Mouse (Mus musculus): ENCODE data around the gene Nat9. TPM values are rescaled to one million over a fixed set of nuclear protein-coding genes. Genes with fewer than 3 reads are reported as not detected.

The Nat9 gene
- polyA plus RNA-seq (2014; fragmentation: Nextera tagmentation; extraction: Ambion mirVana), result 16.4 and 16.7 TPM in 2 replicates

DNA sequence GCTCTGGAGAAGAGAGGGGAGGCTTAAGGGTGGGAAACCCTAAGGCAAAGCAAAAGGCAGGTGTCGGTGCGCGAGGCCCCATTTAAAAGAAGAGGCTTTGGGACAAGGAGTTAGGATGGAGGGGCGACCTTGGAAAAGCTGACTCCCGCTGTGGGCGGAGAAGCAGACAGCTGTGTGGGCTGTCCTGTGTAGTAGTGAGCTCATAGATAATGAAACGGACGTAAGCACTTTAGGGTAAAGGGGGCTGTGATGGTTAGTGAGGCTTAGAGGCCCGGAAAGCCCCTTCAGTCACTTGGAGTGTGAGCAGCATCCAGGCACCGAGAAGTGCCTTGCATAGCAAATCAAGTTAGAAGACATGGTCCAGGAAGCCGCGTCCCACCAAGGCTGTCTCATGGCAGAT is at the start of gene Nat9:
Gene Nat9 (minus strand): TSS at position 167 of the 400 bp plus-strand sequence.
- WGBS, result 11% methylated on average over 12 of the region's 12 CpGs
- H3K4me2 ChIP-seq (ENCODE audit: low read length), result peak within 1 kb of the TSS; percentile 90
- H3K36me3 ChIP-seq (ENCODE audit: control insufficient read depth, insufficient read depth, low read length), result no peaks in the 10 kb centered on the region
- H3K4me3 ChIP-seq (ENCODE audit: low read depth, low read length), result peak within 1 kb of the TSS; percentile 55
- no peaks in the 10 kb centered on the region for H3K9me3 ChIP-seq (ENCODE audit: control insufficient read depth, low read length)
- H3K27ac ChIP-seq (ENCODE audit: low read depth), result peak within 1 kb of the TSS; percentile 60; the same call in 1 of the 2 replicates
- peaks cover 14% of the 10 kb centered on the region for H3K4me1 ChIP-seq (replicated peaks; ENCODE audit: control insufficient read depth, insufficient read depth, low read length)
- H3K9ac ChIP-seq (ENCODE audit: low read length), result peak within 1 kb of the TSS; percentile 60
- ATAC-seq (replicated peaks; ENCODE audit: low FRiP score, low TSS enrichment, low read depth) (0 out of 2 replicates have a peak, but pooled peaks have one; percentile 2), DNase-seq (ENCODE audit: low spot score) (no peak)
- no peaks in the 10 kb centered on the region for H3K27me3 ChIP-seq (replicated peaks; ENCODE audit: control insufficient read depth, insufficient read depth, low read length)

DNA sequence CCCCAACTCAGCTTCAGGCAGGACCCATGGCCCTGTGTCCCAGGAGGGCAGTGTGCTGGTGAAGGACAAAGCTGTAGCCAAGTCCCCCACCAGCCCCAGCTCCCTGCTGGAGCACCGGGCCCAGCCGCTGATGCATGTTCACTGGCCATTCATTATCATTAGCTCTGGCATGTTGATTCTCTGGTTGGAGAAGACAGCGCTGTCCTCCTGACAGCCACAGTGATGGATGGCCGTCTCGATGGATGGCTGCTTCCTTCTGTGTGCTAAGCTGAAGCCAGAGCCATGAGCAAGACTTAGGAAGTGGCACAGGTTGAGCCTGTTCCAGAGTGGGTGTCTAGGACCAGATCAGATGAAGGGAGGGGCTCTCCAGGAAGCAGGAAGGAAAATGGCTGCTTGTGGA is 48.9 kb upstream of the Nat9 start:
- Histone ChIP-seq H3K4me1 (replicated peaks; ENCODE audit: control insufficient read depth, insufficient read depth, low read length) (peaks cover 16% of the 10 kb centered on the region), H3K36me3 (ENCODE audit: control insufficient read depth, insufficient read depth, low read length) (no peaks in the 10 kb centered on the region), H3K4me2 (ENCODE audit: low read length) (no peak overlapping the region), H3K9ac (ENCODE audit: low read length) (no peak overlapping the region), H3K27ac (ENCODE audit: low read depth) (no peak overlapping the region), H3K4me3 (ENCODE audit: low read depth, low read length) (no peak overlapping the region), H3K27me3 (replicated peaks; ENCODE audit: control insufficient read depth, insufficient read depth, low read length) (no peaks in the 10 kb centered on the region), H3K9me3 (ENCODE audit: control insufficient read depth, low read length) (no peaks in the 10 kb centered on the region)
- DNase-seq (ENCODE audit: low spot score) (no peak), ATAC-seq (replicated peaks; ENCODE audit: low FRiP score, low TSS enrichment, low read depth) (no peak)
- WGBS, result 13% methylated on average over 5 of the region's 5 CpGs

DNA sequence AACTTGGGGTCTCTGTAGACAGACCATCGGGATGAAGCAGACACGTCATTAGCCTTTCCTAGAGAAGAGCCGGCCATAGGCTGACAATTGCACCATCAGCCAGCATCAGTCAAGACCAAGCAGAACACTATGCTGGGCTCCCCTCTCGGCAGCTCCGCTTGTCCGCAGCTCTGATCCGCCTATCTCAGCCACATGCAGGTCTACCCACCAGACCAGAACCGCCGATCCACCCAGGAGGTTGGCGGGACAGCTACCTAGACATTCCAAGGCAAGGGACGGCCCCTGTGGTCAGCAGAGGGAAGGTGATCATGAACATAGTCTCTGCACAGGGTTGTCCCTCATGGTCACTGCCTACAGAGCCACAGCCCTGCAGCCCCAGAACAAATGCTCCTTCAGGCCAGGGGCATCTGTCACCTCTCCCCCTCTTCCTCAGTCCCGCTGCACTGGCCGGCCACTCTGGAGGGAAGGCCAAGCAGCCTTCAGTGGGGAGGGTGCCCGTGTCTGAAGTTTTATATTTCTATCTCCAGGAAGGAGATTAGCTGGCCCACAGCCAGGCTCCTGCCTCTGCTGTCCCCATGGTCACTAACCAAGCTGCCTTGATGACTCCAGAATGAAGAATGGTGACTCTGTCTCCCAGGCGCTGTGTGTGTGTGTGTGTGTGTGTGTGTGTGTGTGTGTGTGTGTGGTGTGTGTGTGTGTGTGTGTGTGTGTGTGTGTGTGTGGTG is 46.8 kb upstream of the Nat9 start:
- H3K9me3 ChIP-seq (ENCODE audit: control insufficient read depth, low read length), result no peaks in the 10 kb centered on the region
- WGBS, result 75% methylated on average over 15 of the region's 15 CpGs
- H3K36me3 ChIP-seq (ENCODE audit: control insufficient read depth, insufficient read depth, low read length), result no peaks in the 10 kb centered on the region
- peaks cover 21% of the 10 kb centered on the region for H3K4me1 ChIP-seq (replicated peaks; ENCODE audit: control insufficient read depth, insufficient read depth, low read length)
- H3K9ac ChIP-seq (ENCODE audit: low read length), result no peak overlapping the region
- DNase-seq (ENCODE audit: low spot score) (no peak), ATAC-seq (replicated peaks; ENCODE audit: low FRiP score, low TSS enrichment, low read depth) (no peak)
- H3K4me2 ChIP-seq (ENCODE audit: low read length), result no peak overlapping the region
- no peaks in the 10 kb centered on the region for H3K27me3 ChIP-seq (replicated peaks; ENCODE audit: control insufficient read depth, insufficient read depth, low read length)
- no peak overlapping the region for H3K27ac ChIP-seq (ENCODE audit: low read depth)
- H3K4me3 ChIP-seq (ENCODE audit: low read depth, low read length), result no peak overlapping the region

DNA sequence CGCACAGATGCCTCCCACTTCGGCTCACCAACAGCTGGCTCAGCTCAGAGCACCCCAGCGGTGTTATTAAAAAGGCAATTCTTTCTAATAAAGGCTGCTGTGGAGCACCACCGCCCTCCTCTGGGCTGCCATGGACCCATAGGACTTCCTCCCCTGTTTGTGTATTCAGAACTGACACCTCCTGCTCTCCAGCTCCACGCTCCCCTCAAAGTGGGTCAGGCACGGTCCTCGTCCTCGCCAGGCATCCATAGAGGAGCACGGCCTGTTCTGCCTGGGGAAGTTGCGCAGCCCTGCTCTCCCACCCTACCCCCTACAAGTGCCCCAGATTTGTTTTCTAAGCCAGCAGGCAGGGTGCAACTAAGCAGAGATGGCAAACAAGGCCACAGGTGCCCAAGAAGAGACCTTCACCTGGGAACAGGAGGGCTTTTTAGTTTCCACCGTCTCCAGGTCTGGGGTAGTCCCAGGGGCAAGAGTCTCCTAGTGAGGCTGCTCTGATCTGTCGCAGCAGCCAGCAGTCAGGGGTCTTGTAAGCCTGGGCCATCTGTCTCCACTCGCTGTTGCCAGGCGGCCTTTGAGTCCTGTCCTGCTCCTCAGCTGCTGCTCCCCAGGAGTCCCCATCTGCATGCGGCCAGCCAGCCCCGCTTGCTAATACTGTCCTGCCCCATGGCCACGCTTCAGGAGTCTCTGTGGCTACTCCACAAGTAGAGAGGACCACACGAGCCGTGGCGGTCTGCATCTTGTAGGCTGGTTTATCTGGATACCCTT is 46.0 kb upstream of the Nat9 start:
- no peak for ATAC-seq (replicated peaks; ENCODE audit: low FRiP score, low TSS enrichment, low read depth)
- no peaks in the 10 kb centered on the region for H3K27me3 ChIP-seq (replicated peaks; ENCODE audit: control insufficient read depth, insufficient read depth, low read length)

DNA sequence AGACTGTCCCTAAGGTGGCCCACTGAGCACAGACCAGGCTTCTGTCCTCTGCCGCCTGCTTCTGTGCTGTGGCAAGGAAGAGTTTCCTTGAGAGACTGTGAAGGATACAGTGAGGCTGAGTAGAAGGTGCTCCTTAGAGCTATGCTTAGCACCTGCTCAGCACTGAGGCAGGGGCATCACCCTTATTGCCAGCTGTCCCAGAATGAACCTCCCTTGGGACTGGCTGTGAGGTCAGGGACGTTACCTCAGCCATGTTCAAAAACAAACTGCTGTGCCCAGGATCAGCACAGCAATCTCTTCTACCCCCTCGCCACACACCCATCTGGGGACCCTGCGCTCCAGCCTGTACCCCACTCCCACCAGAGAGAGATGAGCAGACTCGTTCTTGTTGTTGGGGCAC is 45.2 kb upstream of the Nat9 start:
- ATAC-seq (replicated peaks; ENCODE audit: low FRiP score, low TSS enrichment, low read depth), result no peak
- WGBS, result 87% methylated on average over 5 of the region's 5 CpGs
- H3K4me1 ChIP-seq (replicated peaks; ENCODE audit: control insufficient read depth, insufficient read depth, low read length), result peaks cover 21% of the 10 kb centered on the region

More for the DNA sequence above, 46.0 kb upstream of the Nat9 start:
- no peak overlapping the region for H3K4me3 ChIP-seq (ENCODE audit: low read depth, low read length)
- H3K4me1 ChIP-seq (replicated peaks; ENCODE audit: control insufficient read depth, insufficient read depth, low read length), result peaks cover 21% of the 10 kb centered on the region
- no peak overlapping the region for H3K9ac ChIP-seq (ENCODE audit: low read length)
- no peak overlapping the region for H3K27ac ChIP-seq (ENCODE audit: low read depth)
- no peak overlapping the region for H3K4me2 ChIP-seq (ENCODE audit: low read length)
- 62% methylated on average over 20 of the region's 20 CpGs for WGBS
- no peak for DNase-seq (ENCODE audit: low spot score)
- no peaks in the 10 kb centered on the region for H3K36me3 ChIP-seq (ENCODE audit: control insufficient read depth, insufficient read depth, low read length)
- H3K9me3 ChIP-seq (ENCODE audit: control insufficient read depth, low read length), result no peaks in the 10 kb centered on the region

DNA sequence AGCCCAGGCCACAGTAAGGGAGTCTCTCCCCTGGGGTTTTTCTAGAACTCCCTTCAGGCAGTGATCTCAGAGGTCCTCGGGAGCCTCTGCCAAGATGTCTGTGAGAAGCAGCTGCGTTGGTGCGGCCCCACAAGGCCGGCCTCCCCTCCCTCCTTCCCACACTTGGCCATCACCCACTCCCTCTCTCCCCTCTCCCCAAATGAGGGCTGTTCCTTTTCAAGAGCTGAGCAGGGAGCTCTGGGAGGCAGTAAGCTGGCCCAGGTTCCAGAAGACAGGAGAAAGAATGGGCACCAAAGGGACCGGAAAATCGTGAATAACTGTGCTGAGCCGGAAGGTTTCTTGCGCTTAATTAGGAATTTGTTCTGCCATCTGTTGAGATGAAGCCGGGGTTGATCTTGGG is 44.3 kb upstream of the Nat9 start:
- H3K27me3 ChIP-seq (replicated peaks; ENCODE audit: control insufficient read depth, insufficient read depth, low read length), result no peaks in the 10 kb centered on the region; the same call in 1 of the 2 replicates
- H3K4me2 ChIP-seq (ENCODE audit: low read length), result no peak overlapping the region
- peak overlapping the region; percentile 73; the same call in 1 of the 2 replicates for H3K27ac ChIP-seq (ENCODE audit: low read depth)
- H3K9ac ChIP-seq (ENCODE audit: low read length), result no peak overlapping the region
- peaks cover 21% of the 10 kb centered on the region for H3K4me1 ChIP-seq (replicated peaks; ENCODE audit: control insufficient read depth, insufficient read depth, low read length)
- no peak overlapping the region for H3K4me3 ChIP-seq (ENCODE audit: low read depth, low read length)
- H3K36me3 ChIP-seq (ENCODE audit: control insufficient read depth, insufficient read depth, low read length), result no peaks in the 10 kb centered on the region
- no peak for ATAC-seq (replicated peaks; ENCODE audit: low FRiP score, low TSS enrichment, low read depth)
- 48% methylated on average over 9 of the region's 9 CpGs for WGBS
- no peak for DNase-seq (ENCODE audit: low spot score)
- no peaks in the 10 kb centered on the region for H3K9me3 ChIP-seq (ENCODE audit: control insufficient read depth, low read length)

More for the DNA sequence above, 45.2 kb upstream of the Nat9 start:
- H3K36me3 ChIP-seq (ENCODE audit: control insufficient read depth, insufficient read depth, low read length), result no peaks in the 10 kb centered on the region
- H3K9me3 ChIP-seq (ENCODE audit: control insufficient read depth, low read length), result no peaks in the 10 kb centered on the region
- no peak overlapping the region for H3K27ac ChIP-seq (ENCODE audit: low read depth)
- no peak overlapping the region for H3K9ac ChIP-seq (ENCODE audit: low read length)
- H3K4me3 ChIP-seq (ENCODE audit: low read depth, low read length), result no peak overlapping the region
- DNase-seq (ENCODE audit: low spot score), result no peak
- no peak overlapping the region for H3K4me2 ChIP-seq (ENCODE audit: low read length)
- H3K27me3 ChIP-seq (replicated peaks; ENCODE audit: control insufficient read depth, insufficient read depth, low read length), result no peaks in the 10 kb centered on the region; the same call in 1 of the 2 replicates

DNA sequence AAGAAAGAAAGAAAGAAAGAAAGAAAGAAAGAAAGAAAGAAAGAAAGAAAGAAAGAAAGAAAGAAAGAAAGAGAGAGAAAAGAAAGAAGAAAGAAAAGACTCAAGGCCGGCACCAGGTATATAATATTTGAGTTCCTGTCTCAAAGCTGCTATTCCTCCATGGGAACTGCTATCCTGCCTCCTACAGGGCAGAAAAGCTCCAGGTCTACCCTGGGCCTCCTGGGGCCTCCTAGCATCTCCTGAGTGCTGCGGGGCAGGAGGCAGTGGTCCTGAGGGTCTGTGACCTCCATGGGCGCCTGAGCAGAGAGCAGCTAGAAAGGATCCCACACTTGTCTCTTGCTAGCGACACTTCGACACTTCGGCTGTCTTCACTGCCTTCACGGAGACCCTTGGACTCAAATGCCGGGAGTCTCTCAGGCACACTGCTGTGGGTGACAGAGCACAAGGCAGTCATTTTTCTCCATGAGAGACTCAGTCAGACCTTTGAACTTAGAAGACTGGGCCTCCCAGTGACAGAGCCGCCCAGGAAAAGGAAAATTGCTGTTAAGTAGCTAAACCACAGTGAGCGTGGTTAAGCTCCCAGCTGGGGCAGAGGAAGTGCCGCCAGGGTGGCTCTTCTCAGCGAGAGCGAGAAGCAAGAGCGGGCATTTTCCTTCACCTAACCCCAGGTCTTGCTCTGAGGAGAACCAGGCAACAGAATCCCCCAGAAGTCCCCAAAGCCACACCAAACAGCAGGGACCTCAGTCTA is 43.7 kb upstream of the Nat9 start:
- peaks cover 16% of the 10 kb centered on the region for H3K4me1 ChIP-seq (replicated peaks; ENCODE audit: control insufficient read depth, insufficient read depth, low read length)

More for the DNA sequence above, 43.7 kb upstream of the Nat9 start:
- H3K36me3 ChIP-seq (ENCODE audit: control insufficient read depth, insufficient read depth, low read length), result no peaks in the 10 kb centered on the region
- WGBS, result 41% methylated on average over 14 of the region's 14 CpGs
- peak overlapping the region; percentile 73 for H3K27ac ChIP-seq (ENCODE audit: low read depth)
- ATAC-seq (replicated peaks; ENCODE audit: low FRiP score, low TSS enrichment, low read depth) (no peak; the same call in 1 of the 2 replicates), DNase-seq (ENCODE audit: low spot score) (peak; percentile 71)
- H3K9me3 ChIP-seq (ENCODE audit: control insufficient read depth, low read length), result no peaks in the 10 kb centered on the region
- no peak overlapping the region for H3K9ac ChIP-seq (ENCODE audit: low read length)
- H3K4me2 ChIP-seq (ENCODE audit: low read length), result no peak overlapping the region
- H3K27me3 ChIP-seq (replicated peaks; ENCODE audit: control insufficient read depth, insufficient read depth, low read length), result no peaks in the 10 kb centered on the region; the same call in 1 of the 2 replicates
- H3K4me3 ChIP-seq (ENCODE audit: low read depth, low read length), result no peak overlapping the region

Measured in intestine, embryonic 14.5 days (tissue).